Mouse (Mus musculus) layer of hippocampus, postnatal 14 days (tissue): ENCODE measurements at regions not wholly inside any gene's neighbourhood (a gene's known extent, or its start where the extent isn't known, plus 50 kb on each side); places are given as distances from the start of the nearest gene placed in this dataset.

Experiments used
- DNase-seq, 2 experiments: peaks; one replicate each; pipeline ENCODE4 v3.0.0; 2021 to 2022; ENCODE audit warnings: low spot score in 2 of 2, mixed read lengths in 1 of 2

- DNase-seq, result peak; percentile 19 to 51
Measured at GRCm38 (mm10) chr2:47424910-47425309, 1389.0 kb upstream of the Acvr2a start.

GRCm38 (mm10) chr2:47429843-47430242, 1384.1 kb upstream of the Acvr2a start:
- peak in 1 of 2 experiments; percentile 3 for DNase-seq

- no peak for DNase-seq
Measured at GRCm38 (mm10) chr2:47466043-47466442, 1347.9 kb upstream of the Acvr2a start.

GRCm38 (mm10) chr2:47491874-47492539, 1321.9 kb upstream of the Acvr2a start:
- peak; percentile 16 to 43 for DNase-seq
